Mouse (Mus musculus) MEL (cell line): ENCODE measurements around the gene Ifnar2.

Source experiments
- CTCF ChIP-seq, 3 experiments: IDR thresholded peaks in 2 of 3; conservative IDR thresholded peaks in 1 of 3; 2 replicates each; pipeline ENCODE4 v1.5.1; 2011 to 2012; ENCODE audit warnings: low read length in 3 of 3, low read depth in 2 of 3, mild to moderate bottlenecking in 2 of 3, improper control_type of control experiment in 1 of 3, inconsistent platforms in 1 of 3, mixed read lengths in 1 of 3, moderate library complexity in 1 of 3; ENCODE audit not compliant: control insufficient read depth in 1 of 3, insufficient read depth in 1 of 3, poor library complexity in 1 of 3, severe bottlenecking in 1 of 3
- HCFC1 ChIP-seq: IDR thresholded peaks from 2 replicates; pipeline ENCODE4 v1.6.1; 2012; ENCODE audit warnings: low read depth, mild to moderate bottlenecking, inconsistent platforms, low read length, improper control_type of control experiment, moderate library complexity
- MAX ChIP-seq: IDR thresholded peaks from 2 replicates; pipeline ENCODE4 v1.6.1; 2011; ENCODE audit warnings: low read length, improper control_type of control experiment
- MAZ ChIP-seq: IDR thresholded peaks from 2 replicates; pipeline ENCODE4 v1.6.1; 2012; ENCODE audit warnings: low read depth, mild to moderate bottlenecking, inconsistent platforms, low read length, improper control_type of control experiment
- USF1 ChIP-seq: IDR thresholded peaks from 2 replicates; pipeline ENCODE4 v1.6.1; 2014; ENCODE audit warnings: low read depth, mild to moderate bottlenecking, inconsistent platforms, low read length, improper control_type of control experiment, moderate library complexity

DNA sequence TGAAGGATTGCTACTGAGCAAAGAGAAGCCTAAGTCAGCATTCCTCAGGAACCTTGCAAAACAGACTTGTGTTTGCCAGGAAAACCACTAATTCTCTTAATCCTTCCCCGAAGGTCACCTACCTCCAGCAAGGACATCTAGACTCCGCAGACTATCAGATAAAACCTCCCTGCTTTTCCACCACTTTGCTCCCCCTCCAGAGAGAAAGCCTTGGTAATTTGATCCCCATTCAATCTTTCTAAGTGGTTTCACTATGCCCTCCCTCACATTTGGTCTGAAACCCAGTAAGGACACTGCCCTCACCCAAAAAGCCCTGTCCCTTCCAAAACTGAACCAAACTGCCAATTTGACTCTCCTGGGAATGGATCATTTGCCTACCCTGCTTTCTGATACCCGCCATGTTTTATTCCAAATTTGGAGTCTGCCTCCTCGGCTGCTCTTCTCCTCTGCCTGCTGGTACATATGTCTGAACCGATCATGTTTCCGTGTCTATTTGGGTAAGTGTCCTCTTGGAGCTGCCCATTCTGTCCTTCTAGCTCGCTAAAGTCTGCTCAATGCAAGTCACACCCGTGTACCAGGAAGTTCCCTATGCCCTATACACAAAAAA is 55.8 kb downstream of the Ifnar2 start:
- TF ChIP-seq MAZ (no peak), CTCF (IDR thresholded peaks at IDR 0.05 in 2 of 3, conservative IDR thresholded peaks at IDR 0.05 in 1 of 3; ENCODE audit: control insufficient read depth in 1 of 3, insufficient read depth in 1 of 3, low read depth in 2 of 3, low read length in 3 of 3, poor library complexity in 1 of 3, severe bottlenecking in 1 of 3) (no peak), MAX (no peak), HCFC1 (no peak), USF1 (no peak)
